ENCODE assay signal across 46 mouse cellular contexts in genomic region chr9:14710910-14711309, GRCm38 (mm10). TPM values are rescaled to one million over a fixed set of nuclear protein-coding genes. Genes with fewer than 3 reads are reported as not detected.
"Had no signal": no experiment of that assay in that cellular context is flagged by ENCODE, and none has a peak within 500 bp of the region (broad histone marks: within the 10 kb centered on the region; RNA-seq: fewer than 3 reads in every experiment).

No protein-coding gene starts in this region.

- H3K27me3 ChIP-seq: heart, embryonic 12.5 days; heart, embryonic 15.5 days; hindbrain, embryonic 12.5 days; hindbrain, embryonic 13.5 days; hindbrain, embryonic 15.5 days; intestine, embryonic 15.5 days; kidney, embryonic 15.5 days had no signal

- DNase-seq: heart, postnatal 10 days; heart, postnatal 14 days; heart, postnatal 36 days; heart, postnatal 4 days; kidney, adult 11 months; kidney, adult 18-20 months; kidney, adult 2 months; kidney, adult 8-10 months; kidney, postnatal 10 days; kidney, postnatal 14 days; kidney, postnatal 25 days; kidney, postnatal 36 days; kidney, postnatal 4 days; layer of hippocampus, adult 9-11 months; layer of hippocampus, postnatal 36 days had no signal

- H3K4me3 ChIP-seq: heart, embryonic 10.5 days; heart, embryonic 12.5 days; heart, embryonic 13.5 days; heart, embryonic 15.5 days; hindbrain, embryonic 10.5 days; hindbrain, embryonic 12.5 days; hindbrain, embryonic 13.5 days; hindbrain, embryonic 15.5 days; intestine, embryonic 15.5 days; kidney, embryonic 15.5 days; layer of hippocampus, adult 2 months had no signal

- ATAC-seq: hindbrain, embryonic 16.5 days; hindbrain, postnatal 0 days; inflammation-experienced regulatory T-cells, adult 6 months; intestine, embryonic 15.5 days; intestine, embryonic 16.5 days; intestine, postnatal 0 days had no signal

- H3K4me1 ChIP-seq: hindbrain, embryonic 13.5 days; hindbrain, embryonic 15.5 days had no signal

- H3K36me3 ChIP-seq: heart, embryonic 10.5 days; heart, embryonic 12.5 days; heart, embryonic 13.5 days; heart, embryonic 15.5 days; hindbrain, embryonic 10.5 days; hindbrain, embryonic 12.5 days; hindbrain, embryonic 13.5 days; hindbrain, embryonic 15.5 days; intestine, embryonic 15.5 days; kidney, embryonic 15.5 days had no signal

- H3K27ac ChIP-seq: heart, embryonic 10.5 days; heart, embryonic 13.5 days; heart, embryonic 15.5 days; hindbrain, embryonic 10.5 days; hindbrain, embryonic 12.5 days; hindbrain, embryonic 13.5 days; hindbrain, embryonic 14.5 days; hindbrain, embryonic 15.5 days; hindbrain, postnatal 0 days; intestine, embryonic 15.5 days; kidney, embryonic 15.5 days; kidney, postnatal 0 days; layer of hippocampus, adult 2 months had no signal

- H3K9me3 ChIP-seq: heart, embryonic 10.5 days; heart, embryonic 12.5 days; heart, embryonic 13.5 days; heart, embryonic 15.5 days; hindbrain, embryonic 10.5 days; hindbrain, embryonic 12.5 days; hindbrain, embryonic 13.5 days; hindbrain, embryonic 15.5 days; intestine, embryonic 15.5 days; kidney, embryonic 15.5 days had no signal

- H3K9ac ChIP-seq: heart, embryonic 12.5 days; heart, embryonic 13.5 days; heart, embryonic 15.5 days; hindbrain, embryonic 12.5 days; hindbrain, embryonic 13.5 days; hindbrain, embryonic 14.5 days; hindbrain, embryonic 15.5 days; intestine, embryonic 15.5 days; kidney, embryonic 15.5 days had no signal

RNA-seq across cellular contexts. Expression of gene Piwil4, which starts 29.6 kb away (rescaled TPM):
- total RNA-seq: heart, postnatal 10 days; heart, postnatal 14 days; heart, postnatal 36 days; heart, postnatal 4 days; layer of hippocampus, adult 18-20 months; layer of hippocampus, adult 2 months; layer of hippocampus, adult 8-10 months; layer of hippocampus, postnatal 25 days; layer of hippocampus, postnatal 36 days; left cerebral cortex, adult 18-20 months had no signal
- polyA plus RNA-seq: heart, embryonic 10.5 days; heart, embryonic 11.5 days; kidney, embryonic 14.5 days had no signal

RNA-seq across cellular contexts. Expression of gene Fut4, which starts 41.3 kb away (rescaled TPM):
- polyA plus RNA-seq: inflammation-experienced regulatory T-cells, adult 6 months had no signal

RNA-seq across cellular contexts. Expression of gene 1700012B09Rik, which starts 59.9 kb away (rescaled TPM):
- total RNA-seq: heart, postnatal 10 days; heart, postnatal 14 days; heart, postnatal 25 days; heart, postnatal 36 days; heart, postnatal 4 days; hematopoietic stem cell, adult 5-6 weeks; layer of hippocampus, postnatal 36 days; left cerebral cortex, adult 18-20 months had no signal
- polyA plus RNA-seq: heart, embryonic 10.5 days; heart, embryonic 11.5 days; heart, embryonic 12.5 days; heart, embryonic 13.5 days; heart, embryonic 14.5 days; heart, postnatal 0 days; inflammation-experienced regulatory T-cells, adult 6 months; intestine, embryonic 14.5 days; intestine, embryonic 15.5 days; intestine, embryonic 16.5 days; intestine, postnatal 0 days; kidney, adult 2 months; kidney, embryonic 14.5 days; kidney, embryonic 15.5 days; kidney, embryonic 16.5 days; kidney, postnatal 0 days; large intestine, adult 2 months had no signal
